Mouse (Mus musculus) hindbrain, embryonic 16.5 days (tissue): ENCODE data around the gene Zfp27. TPM values are rescaled to one million over a fixed set of nuclear protein-coding genes. Genes with fewer than 3 reads are reported as not detected.

Experiments
- ATAC-seq: fragments of 200-750 bp; cut with Nextera tagmentation; 2 replicates; pipeline ENCODE4 v1.8.0; 2017; ENCODE audit warnings: moderate TSS enrichment, moderate library complexity
- H3K27ac ChIP-seq: fragments of 300-500 bp; sonication (generic); 2 replicates; pipeline ENCODE4 v1.5.1; 2014; ENCODE audit warnings: low read depth, mild to moderate bottlenecking, control low read depth, low read length, moderate library complexity
- H3K27me3 ChIP-seq: fragments of 300-500 bp; sonication (generic); replicated peaks from 2 replicates; pipeline ENCODE4 v1.6.1; 2014; ENCODE audit warnings: low read length; ENCODE audit not compliant: control insufficient read depth, insufficient read depth
- H3K36me3 ChIP-seq: fragments of 300-500 bp; sonication (generic); 2 replicates; pipeline ENCODE4 v1.6.1; 2014; ENCODE audit warnings: mild to moderate bottlenecking, low read length, moderate library complexity, mixed read lengths; ENCODE audit not compliant: control insufficient read depth, insufficient read depth
- H3K4me1 ChIP-seq: fragments of 300-500 bp; sonication (generic); 2 replicates; pipeline ENCODE4 v1.6.1; 2014; ENCODE audit warnings: low read depth, low read length; ENCODE audit not compliant: control insufficient read depth, insufficient read depth
- H3K4me2 ChIP-seq: fragments of 300-500 bp; sonication (generic); 2 replicates; pipeline ENCODE4 v1.6.1; 2014; ENCODE audit warnings: mild to moderate bottlenecking, low read length, control low read depth, moderate library complexity
- H3K4me3 ChIP-seq: fragments of 300-500 bp; sonication (generic); 2 replicates; pipeline ENCODE4 v1.5.1; 2014; ENCODE audit warnings: mild to moderate bottlenecking, low read length, control low read depth, moderate library complexity
- H3K9ac ChIP-seq: fragments of 300-500 bp; sonication (generic); 2 replicates; pipeline ENCODE4 v1.6.1; 2014; ENCODE audit warnings: low read depth, mild to moderate bottlenecking, control low read depth, low read length, moderate library complexity
- H3K9me3 ChIP-seq: fragments of 300-500 bp; sonication (generic); 2 replicates; pipeline ENCODE4 v1.6.1; 2014; ENCODE audit warnings: mild to moderate bottlenecking, low read length, moderate library complexity; ENCODE audit not compliant: control insufficient read depth
- WGBS: fragments of 180-500 bp; shearing (Covaris S2); extraction: QIAGEN DNeasy Blood & Tissue Kit; methylation state at CpG from one replicate; pipeline ENCODE4 v1.1.7; 2014; 5-methylcytosine and 5-hydroxymethylcytosine counted together
- polyA plus RNA-seq: library from polyadenylated mRNA; unstranded; fragments of >200 nt; fragmentation: Nextera tagmentation; extraction: Ambion mirVana; gene quantifications from 2 replicates; pipeline ENCODE4 v1.2.1, GENCODE M21; 2015

Gene Zfp27
- polyA plus RNA-seq, 1 experiment from 2014 or later: 12.9 TPM

DNA sequence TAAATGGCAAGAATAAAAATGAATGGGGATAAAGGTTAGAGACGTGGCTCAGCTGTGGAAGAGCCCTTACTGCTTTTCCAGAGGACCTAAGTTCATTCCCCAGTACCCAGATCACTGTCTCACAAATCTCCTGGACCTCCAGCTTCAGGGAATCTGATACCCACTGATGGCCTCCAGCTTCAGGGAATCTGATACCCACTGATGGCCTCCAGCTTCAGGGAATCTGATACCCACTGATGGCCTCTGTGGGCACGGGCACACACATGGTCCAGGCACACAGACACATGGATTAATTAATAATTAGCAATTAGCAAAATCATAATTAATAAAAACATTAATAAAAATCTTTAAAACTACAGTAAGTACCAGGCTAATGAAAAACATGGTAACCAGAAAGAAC is 16.4 kb upstream of the Zfp27 start:
- WGBS: 70% methylated on average over 2 of the region's 2 CpGs
- H3K9ac ChIP-seq: no peak overlapping the region
- no peak overlapping the region for H3K4me3 ChIP-seq
- no peaks in the 10 kb centered on the region for H3K4me1 ChIP-seq
- no peaks in the 10 kb centered on the region; the same call in 1 of the 2 replicates for H3K36me3 ChIP-seq
- H3K9me3 ChIP-seq: 0 out of 2 replicates have a peak, but pooled peaks cover 2% of the 10 kb centered on the region
- H3K27ac ChIP-seq: no peak overlapping the region
- no peaks in the 10 kb centered on the region for H3K27me3 ChIP-seq
- no peak overlapping the region for H3K4me2 ChIP-seq
- no peak for ATAC-seq

DNA sequence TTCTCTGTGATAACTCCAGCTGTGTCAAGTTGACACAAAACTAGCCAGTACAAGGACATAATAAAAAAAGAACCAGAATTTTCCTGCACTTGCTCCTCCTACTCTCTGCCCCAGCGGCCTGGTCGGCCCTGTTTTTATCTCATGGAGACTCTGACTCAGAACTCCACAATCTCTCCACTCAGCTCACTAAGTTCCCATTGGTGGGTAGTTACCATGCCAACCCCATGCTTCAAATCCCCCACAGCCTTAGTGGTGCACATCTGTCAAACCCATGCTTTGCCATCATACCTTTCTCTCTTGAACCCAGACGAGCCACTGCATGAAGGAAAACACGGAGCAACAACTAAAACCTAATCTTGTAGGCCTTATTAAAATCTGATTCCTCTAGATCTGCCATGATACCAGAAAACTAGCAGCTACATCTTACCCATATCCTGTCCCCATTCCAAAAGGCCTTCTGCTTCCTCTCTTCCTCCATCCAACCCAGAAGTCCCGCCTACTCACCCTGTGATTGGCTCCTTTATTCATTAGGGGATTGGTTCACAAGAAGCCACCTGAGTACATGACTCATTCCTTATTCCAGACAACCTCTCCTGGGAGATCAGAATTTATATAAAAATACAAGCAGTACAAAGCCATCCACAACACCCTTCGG is 15.2 kb upstream of the Zfp27 start:
- Histone ChIP-seq H3K4me2 (no peak overlapping the region), H3K4me1 (no peaks in the 10 kb centered on the region), H3K9me3 (0 out of 2 replicates have a peak, but pooled peaks cover 2% of the 10 kb centered on the region), H3K27me3 (no peaks in the 10 kb centered on the region), H3K9ac (no peak overlapping the region), H3K4me3 (no peak overlapping the region), H3K36me3 (peaks cover 4% of the 10 kb centered on the region), H3K27ac (no peak overlapping the region)
- WGBS: 90% methylated on average over 6 of the region's 6 CpGs
- no peak for ATAC-seq

DNA sequence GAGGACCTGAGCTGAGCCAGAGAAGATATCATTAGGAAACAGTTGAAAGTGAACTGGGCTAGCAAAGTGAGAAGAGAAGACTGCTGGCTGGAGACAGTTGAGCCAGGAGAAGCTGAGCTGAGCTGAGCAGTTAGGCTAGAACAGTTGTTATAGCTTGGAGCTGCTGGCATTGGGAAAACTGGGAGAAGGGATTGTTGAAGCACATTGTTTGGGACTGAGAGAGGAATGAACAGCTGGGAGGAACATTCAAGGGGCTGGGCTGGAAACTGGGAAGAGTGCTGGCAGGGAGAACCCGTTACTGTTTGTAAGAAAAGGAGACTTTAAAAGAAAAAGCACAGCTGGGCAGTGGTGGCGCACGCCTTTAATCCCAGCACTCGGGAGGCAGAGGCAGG is 11.7 kb upstream of the Zfp27 start:
- Histone ChIP-seq H3K4me2 (no peak overlapping the region), H3K4me3 (no peak overlapping the region), H3K36me3 (peaks cover 30% of the 10 kb centered on the region), H3K4me1 (no peaks in the 10 kb centered on the region), H3K9ac (no peak overlapping the region), H3K9me3 (no peaks in the 10 kb centered on the region), H3K27ac (no peak overlapping the region), H3K27me3 (no peaks in the 10 kb centered on the region)
- 86% methylated on average over 4 of the region's 4 CpGs for WGBS
- no peak for ATAC-seq

DNA sequence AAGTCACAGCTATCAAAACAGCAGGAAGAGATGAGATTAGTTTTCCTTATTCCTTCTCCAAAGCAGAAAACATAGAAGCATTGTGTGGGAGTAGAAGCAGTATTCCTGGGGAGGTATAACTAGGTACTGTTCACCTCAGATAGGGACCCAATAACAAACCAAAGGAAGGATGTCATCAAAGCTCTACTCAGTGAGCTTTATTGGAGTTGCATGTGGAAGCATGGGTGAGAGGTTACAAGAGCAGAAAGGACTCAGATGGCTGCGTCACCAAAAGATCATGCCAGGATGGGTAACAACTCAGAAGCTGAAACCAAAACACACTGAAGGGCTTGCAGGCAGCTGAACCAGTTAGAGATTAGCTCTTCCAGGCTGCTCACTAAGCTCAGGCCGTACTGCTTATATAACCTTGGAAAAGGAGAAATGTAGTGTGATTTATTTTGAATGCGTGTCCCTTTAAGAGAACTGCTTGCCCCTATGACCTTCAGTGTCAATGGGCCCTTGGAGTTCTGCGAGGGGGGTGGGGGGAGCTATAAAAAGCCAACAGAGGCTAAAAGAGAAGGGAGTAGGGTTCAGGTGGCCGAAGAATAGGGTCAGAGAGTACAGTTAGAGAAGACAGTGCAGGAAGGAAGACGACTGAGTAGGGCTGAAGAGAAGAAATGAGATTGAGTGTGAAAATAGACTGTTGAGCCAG is 11.1 kb upstream of the Zfp27 start:
- Histone ChIP-seq H3K36me3 (peaks cover 33% of the 10 kb centered on the region), H3K27ac (no peak overlapping the region), H3K9ac (no peak overlapping the region), H3K4me3 (no peak overlapping the region), H3K4me2 (no peak overlapping the region), H3K27me3 (no peaks in the 10 kb centered on the region), H3K9me3 (no peaks in the 10 kb centered on the region), H3K4me1 (no peaks in the 10 kb centered on the region)
- ATAC-seq: no peak
- WGBS: 57% methylated on average over 6 of the region's 6 CpGs

DNA sequence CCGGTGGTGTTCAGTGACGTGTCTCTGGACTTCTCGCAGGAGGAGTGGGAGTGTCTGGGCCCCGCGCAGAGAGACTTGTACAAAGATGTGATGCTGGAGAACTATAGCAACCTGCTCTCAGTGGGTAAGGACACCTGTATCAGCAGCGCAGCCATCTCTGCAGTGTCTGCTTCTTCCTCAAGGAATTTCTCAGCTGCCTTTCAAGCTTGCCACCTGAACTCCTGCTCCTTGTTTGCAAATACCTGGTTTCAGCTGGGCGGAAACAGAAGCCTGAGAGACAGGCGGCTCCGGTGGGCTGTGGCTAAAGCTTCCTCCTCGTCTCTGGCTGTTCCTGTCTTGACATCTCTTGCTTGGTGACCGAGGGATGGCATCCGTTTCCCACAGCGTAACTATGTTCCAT is 5.8 kb upstream of the Zfp27 start:
- no peak overlapping the region for H3K4me2 ChIP-seq
- no peak overlapping the region for H3K27ac ChIP-seq
- 95% methylated on average over 13 of the region's 13 CpGs for WGBS
- no peaks in the 10 kb centered on the region for H3K27me3 ChIP-seq
- no peak overlapping the region for H3K4me3 ChIP-seq
- peaks cover 37% of the 10 kb centered on the region for H3K36me3 ChIP-seq
- ATAC-seq: no peak
- H3K4me1 ChIP-seq: peaks cover 15% of the 10 kb centered on the region
- H3K9me3 ChIP-seq: no peaks in the 10 kb centered on the region
- H3K9ac ChIP-seq: no peak overlapping the region

- peaks cover 28% of the 10 kb centered on the region for H3K36me3 ChIP-seq
- no peak overlapping the region for H3K27ac ChIP-seq
- H3K4me1 ChIP-seq: peaks cover 15% of the 10 kb centered on the region
- no peaks in the 10 kb centered on the region for H3K9me3 ChIP-seq
- H3K4me3 ChIP-seq: no peak overlapping the region
- ATAC-seq: no peak
- H3K27me3 ChIP-seq: no peaks in the 10 kb centered on the region
- 41% methylated on average over 2 of the region's 2 CpGs for WGBS
- H3K4me2 ChIP-seq: peak overlapping the region; percentile 49
- H3K9ac ChIP-seq: no peak overlapping the region
Observed at GRCm38 (mm10) chr7:29910252-29910651, 3.9 kb upstream of the Zfp27 start.

- H3K9ac ChIP-seq: peak within 1 kb of the TSS; percentile 83
- H3K27ac ChIP-seq: peak within 1 kb of the TSS; percentile 97
- H3K9me3 ChIP-seq: no peaks in the 10 kb centered on the region
- H3K4me1 ChIP-seq: peaks cover 15% of the 10 kb centered on the region
- no peaks in the 10 kb centered on the region for H3K27me3 ChIP-seq
- H3K4me3 ChIP-seq: peak within 1 kb of the TSS; percentile 76
- peak; percentile 82 for ATAC-seq
- H3K4me2 ChIP-seq: peak within 1 kb of the TSS; percentile 68
- peaks cover 17% of the 10 kb centered on the region for H3K36me3 ChIP-seq
- under 1% methylated on average over 33 of the region's 33 CpGs for WGBS
Observed at GRCm38 (mm10) chr7:29908130-29908950, 2.0 kb upstream of the Zfp27 start, which contains the start of gene Zfp383. Gene Zfp383, plus strand, starts transcription at chr7:29908223.

- H3K4me1 ChIP-seq: peaks cover 15% of the 10 kb centered on the region
- WGBS: 88% methylated on average over 5 of the region's 5 CpGs
- H3K27ac ChIP-seq: peak overlapping the region; percentile 97
- H3K9ac ChIP-seq: no peak overlapping the region
- ATAC-seq: no peak
- no peaks in the 10 kb centered on the region for H3K9me3 ChIP-seq
- no peak overlapping the region for H3K4me3 ChIP-seq
- H3K36me3 ChIP-seq: peaks cover 16% of the 10 kb centered on the region
- peak overlapping the region; percentile 68 for H3K4me2 ChIP-seq
- no peaks in the 10 kb centered on the region for H3K27me3 ChIP-seq
Observed at GRCm38 (mm10) chr7:29907206-29907605, 834 bp upstream of the Zfp27 start.

DNA sequence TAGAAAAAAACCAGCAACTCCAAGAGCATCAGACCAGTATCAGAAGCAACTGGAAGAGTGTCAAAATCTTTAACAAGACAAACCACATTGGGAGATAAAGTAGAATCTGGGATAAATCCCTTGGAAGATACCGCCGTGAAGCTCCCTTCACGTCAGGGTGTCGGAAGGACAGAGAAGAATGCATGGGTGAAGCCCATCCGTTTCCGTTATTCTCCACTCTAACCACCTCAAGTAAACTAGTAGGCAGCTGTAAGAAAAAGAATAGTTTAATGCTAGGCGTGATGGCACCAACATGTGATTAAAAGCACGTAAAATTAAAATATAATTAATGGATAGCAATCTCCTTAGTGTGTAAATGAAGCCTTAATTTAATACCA is 298 bp upstream of the Zfp27 start:
- peak overlapping the region; percentile 75 for H3K9ac ChIP-seq
- no peaks in the 10 kb centered on the region for H3K27me3 ChIP-seq
- no peaks in the 10 kb centered on the region for H3K9me3 ChIP-seq
- H3K4me2 ChIP-seq: peak overlapping the region; percentile 68
- peak overlapping the region; percentile 97 for H3K27ac ChIP-seq
- H3K4me3 ChIP-seq: peak overlapping the region; percentile 67
- peaks cover 13% of the 10 kb centered on the region for H3K36me3 ChIP-seq
- peaks cover 15% of the 10 kb centered on the region for H3K4me1 ChIP-seq
- no peak for ATAC-seq
- WGBS: 12% methylated on average over 8 of the region's 8 CpGs
